Mouse (Mus musculus): ENCODE data around the gene Trdn. TPM values are rescaled to one million over a fixed set of nuclear protein-coding genes. Genes with fewer than 3 reads are reported as not detected.
A peak's percentile ranks its signal among the peaks of the same experiment; 100 is the strongest.

Trdn gene
- under 1 TPM in 1 of 2 experiments, not detected in 1; 0.52 TPM for total RNA-seq (2021)
- long read RNA-seq, experiment 1, partial matches to known transcripts = 0 of 3 reads
- long read RNA-seq, experiment 1, other reads (novel, unspliced or antisense) = 3 of 3 reads
- long read RNA-seq, experiment 2, partial matches to known transcripts = 0 of 2 reads
- long read RNA-seq, experiment 2, other reads (novel, unspliced or antisense) = 2 of 2 reads

- no peak for DNase-seq (ENCODE audit: low spot score in 2 of 2)
- H3K4me3 ChIP-seq = no peak within 1 kb of the TSS
- TF ChIP-seq CTCF (conservative IDR thresholded peaks at IDR 0.05) = no peak
- no peak within 1 kb of the TSS for H3K27ac ChIP-seq
Observed at GRCm38 (mm10) chr10:33080254-33080653, at the start of gene Trdn. TSS of gene Trdn (plus strand) at chr10:33080554.

- Histone ChIP-seq H3K27ac (no peak overlapping the region), H3K4me3 (no peak overlapping the region)
- TF ChIP-seq CTCF (conservative IDR thresholded peaks at IDR 0.05) = no peak
- no peak for DNase-seq (ENCODE audit: low spot score in 2 of 2)
Observed at GRCm38 (mm10) chr10:33060771-33061170, 19.6 kb upstream of the Trdn start.

GRCm38 (mm10) chr10:33065566-33065965, 14.8 kb upstream of the Trdn start:
- no peak overlapping the region for H3K4me3 ChIP-seq

GRCm38 (mm10) chr10:33073126-33073525, 7.2 kb upstream of the Trdn start:
- Histone ChIP-seq H3K27ac (no peak overlapping the region), H3K4me3 (no peak overlapping the region)
- TF ChIP-seq CTCF (conservative IDR thresholded peaks at IDR 0.05) = no peak
- no peak for DNase-seq (ENCODE audit: low spot score in 2 of 2)

More at GRCm38 (mm10) chr10:33065566-33065965, 14.8 kb upstream of the Trdn start:
- no peak for DNase-seq (ENCODE audit: low spot score in 2 of 2)
- TF ChIP-seq CTCF (conservative IDR thresholded peaks at IDR 0.05) = no peak
- H3K27ac ChIP-seq = no peak overlapping the region

GRCm38 (mm10) chr10:33082151-33082844, 1.9 kb downstream of the Trdn start:
- Histone ChIP-seq H3K4me3 (no peak overlapping the region), H3K27ac (no peak overlapping the region)
- no peak for DNase-seq (ENCODE audit: low spot score in 2 of 2)
- TF ChIP-seq CTCF (conservative IDR thresholded peaks at IDR 0.05) = no peak

- Histone ChIP-seq H3K4me3 (no peak overlapping the region), H3K27ac (no peak overlapping the region)
- no peak for TF ChIP-seq CTCF (conservative IDR thresholded peaks at IDR 0.05)
- no peak for DNase-seq (ENCODE audit: low spot score in 2 of 2)
Observed at GRCm38 (mm10) chr10:33082961-33083626, 2.7 kb downstream of the Trdn start.

GRCm38 (mm10) chr10:33083627-33084158, 3.3 kb downstream of the Trdn start:
- TF ChIP-seq CTCF (conservative IDR thresholded peaks at IDR 0.05) = no peak
- no peak for DNase-seq (ENCODE audit: low spot score in 2 of 2)
- Histone ChIP-seq H3K27ac (no peak overlapping the region), H3K4me3 (no peak overlapping the region)

- H3K27ac ChIP-seq = no peak overlapping the region
- H3K4me3 ChIP-seq = no peak overlapping the region
- no peak for DNase-seq (ENCODE audit: low spot score in 2 of 2)
- TF ChIP-seq CTCF (conservative IDR thresholded peaks at IDR 0.05) = no peak
Observed at GRCm38 (mm10) chr10:33088403-33088802, 8.0 kb downstream of the Trdn start.

GRCm38 (mm10) chr10:33092400-33092799, 12.0 kb downstream of the Trdn start:
- no peak for DNase-seq (ENCODE audit: low spot score in 2 of 2)
- no peak for TF ChIP-seq CTCF (conservative IDR thresholded peaks at IDR 0.05)
- H3K27ac ChIP-seq = no peak overlapping the region
- no peak overlapping the region for H3K4me3 ChIP-seq

- Histone ChIP-seq H3K27ac (no peak overlapping the region), H3K4me3 (no peak overlapping the region)
- TF ChIP-seq CTCF (conservative IDR thresholded peaks at IDR 0.05) = no peak
- no peak for DNase-seq (ENCODE audit: low spot score in 2 of 2)
Observed at GRCm38 (mm10) chr10:33107942-33108341, 27.6 kb downstream of the Trdn start.

- Histone ChIP-seq H3K27ac (no peak overlapping the region), H3K4me3 (no peak overlapping the region)
- no peak for DNase-seq (ENCODE audit: low spot score in 2 of 2)
- TF ChIP-seq CTCF (conservative IDR thresholded peaks at IDR 0.05) = no peak
Observed at GRCm38 (mm10) chr10:33123028-33123427, 42.7 kb downstream of the Trdn start.

- DNase-seq (ENCODE audit: low spot score in 2 of 2) = peak; percentile 20 to 46
- Histone ChIP-seq H3K4me3 (no peak overlapping the region), H3K27ac (peak overlapping the region; percentile 56)
- TF ChIP-seq CTCF (conservative IDR thresholded peaks at IDR 0.05) = no peak
Observed at GRCm38 (mm10) chr10:33144911-33145310, 64.6 kb downstream of the Trdn start.

Data from layer of hippocampus, adult 2 months (tissue).